Mouse (Mus musculus) hematopoietic stem cell, adult 5-6 weeks (primary cell): ENCODE results near the gene Gtpbp3. TPM values are rescaled to one million over a fixed set of nuclear protein-coding genes. Genes with fewer than 3 reads are reported as not detected.
"Not testable (repeated sequence)": the region's sequence is repeated elsewhere in the genome, so short reads cannot be mapped to it uniquely, and the experiment has no call there.

Source experiments
- ATAC-seq, 2 experiments: fragments of 125-278 bp in 1 of 2; replicated peaks in 1 of 2; 2 replicates each; pipeline ENCODE4 v1.8.0; 2016 to 2017; ENCODE audit warnings: inconsistent platforms in 2 of 2, mild to moderate bottlenecking in 2 of 2, moderate number of reproducible peaks in 2 of 2, low read depth in 1 of 2, moderate TSS enrichment in 1 of 2; ENCODE audit not compliant: low FRiP score in 2 of 2, poor library complexity in 2 of 2, severe bottlenecking in 2 of 2, insufficient read depth in 1 of 2, low TSS enrichment in 1 of 2
- total RNA-seq: library from RNA; stranded (forward); fragments of 172-1452, 232-1000 nt; gene quantifications from 2 replicates; pipeline ENCODE4 v1.2.3, GENCODE M21; 2017

Gene Gtpbp3
- total RNA-seq, 1 experiment from 2014 or later = 8.8 TPM

DNA sequence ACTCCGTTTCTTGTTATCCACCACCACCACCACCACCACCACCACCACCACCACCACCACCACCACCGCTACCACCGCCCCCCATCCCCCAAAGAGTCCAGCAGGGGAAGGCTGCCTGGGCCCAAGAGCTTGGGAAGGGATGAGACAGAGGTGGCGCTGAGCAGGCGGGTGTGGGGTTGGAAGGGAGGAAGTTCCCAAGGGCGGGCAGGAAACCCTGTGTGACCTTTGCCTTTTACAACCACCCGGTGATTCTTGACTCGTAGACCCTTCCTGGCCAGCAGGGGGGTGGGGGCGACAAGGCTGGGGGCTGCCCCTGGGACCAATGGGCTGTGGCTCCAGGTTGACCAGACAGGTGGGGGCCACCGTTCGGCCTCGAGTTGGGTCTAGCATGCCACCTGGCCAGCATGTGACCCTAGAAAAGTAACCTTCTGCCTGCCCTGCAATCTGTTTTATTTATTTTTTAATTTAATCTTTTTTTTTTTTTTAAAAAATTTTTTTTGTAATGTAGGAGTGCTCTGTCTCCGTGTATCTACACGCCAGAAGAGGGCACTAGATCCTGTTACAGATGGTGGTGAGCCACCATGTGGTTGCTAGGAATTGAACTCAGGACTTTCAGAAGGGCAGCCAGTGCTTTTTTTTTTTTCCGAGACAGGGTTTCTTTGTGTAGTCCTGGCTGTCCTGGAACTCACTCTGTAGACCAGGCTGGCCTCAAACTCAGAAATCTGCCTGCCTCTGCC is 25.3 kb downstream of the Gtpbp3 start:
- no peak for ATAC-seq

DNA sequence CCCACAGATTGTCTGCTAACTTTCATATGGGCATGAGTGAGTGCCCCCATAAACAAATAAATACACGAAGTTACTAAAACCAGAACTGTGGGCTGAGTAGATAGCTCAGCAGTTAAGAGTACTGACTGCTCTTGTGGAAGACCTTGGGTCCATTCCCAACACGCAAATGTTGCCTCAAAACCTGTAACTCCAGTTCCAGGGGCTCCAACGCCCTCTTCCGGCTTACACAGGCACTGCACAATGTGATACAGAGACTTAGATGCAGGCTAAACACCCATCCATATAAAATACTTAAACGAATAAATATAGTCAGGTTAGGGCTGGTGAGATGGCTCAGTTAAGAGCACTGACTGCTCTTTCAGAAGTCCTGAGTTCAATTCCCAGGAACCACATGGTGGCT is 27.1 kb downstream of the Gtpbp3 start:
- no peak for ATAC-seq

DNA sequence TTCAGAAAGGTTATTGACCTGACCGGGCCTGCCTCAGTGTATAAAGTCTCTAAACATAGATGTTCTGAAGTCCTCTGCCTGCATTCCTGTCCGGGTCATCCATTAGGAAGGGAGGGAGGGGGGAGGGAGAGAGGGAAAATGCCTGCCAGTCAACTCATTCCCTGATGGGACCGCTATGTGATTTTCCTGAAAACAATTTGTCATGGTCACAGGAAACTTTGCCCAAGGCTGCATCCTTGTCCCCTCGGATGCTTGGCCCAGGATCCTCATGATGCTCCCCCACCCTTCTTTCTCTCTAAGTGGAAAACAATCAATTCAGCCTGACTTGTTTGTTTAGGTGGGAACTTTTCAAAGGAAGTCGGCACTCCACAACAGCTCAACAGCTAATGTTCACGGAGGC is 28.9 kb downstream of the Gtpbp3 start:
- no peak for ATAC-seq

DNA sequence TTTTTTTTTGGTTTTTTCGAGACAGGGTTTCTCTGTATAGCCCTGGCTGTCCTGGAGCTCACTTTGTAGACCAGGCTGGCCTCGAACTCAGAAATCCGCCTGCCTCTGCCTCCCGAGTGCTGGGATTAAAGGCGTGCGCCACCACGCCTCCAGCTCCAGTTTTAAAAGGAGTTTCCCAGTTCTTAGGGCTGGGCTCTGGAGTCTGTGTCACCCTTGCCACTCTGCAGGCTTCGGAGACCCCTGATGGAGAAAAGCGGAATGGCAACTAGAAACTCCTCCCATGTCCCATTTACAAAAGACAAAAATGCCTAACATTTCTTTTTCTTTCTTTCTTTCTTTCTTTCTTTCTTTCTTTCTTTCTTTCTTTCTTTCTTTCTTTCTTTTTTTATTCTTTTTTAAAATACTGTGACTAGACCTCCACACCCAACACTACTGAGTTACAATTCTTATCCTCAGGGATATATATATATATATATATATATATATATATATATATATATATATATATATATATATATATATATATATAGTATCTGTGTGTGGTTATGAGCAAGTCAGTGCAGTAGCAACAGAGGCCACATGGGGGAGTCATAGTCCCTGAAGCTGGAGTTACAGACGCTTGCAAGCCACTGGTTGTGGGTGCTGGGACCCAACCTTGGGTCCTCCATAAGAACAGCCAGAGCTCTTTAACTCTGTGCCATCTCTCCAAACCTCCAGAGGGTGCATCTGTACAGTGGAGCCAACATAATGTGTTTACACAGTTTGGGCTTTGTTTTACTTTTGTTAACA is 31.3 kb downstream of the Gtpbp3 start:
- ATAC-seq = peak; percentile 47 to 51; a peak in 1 of 4 replicates

DNA sequence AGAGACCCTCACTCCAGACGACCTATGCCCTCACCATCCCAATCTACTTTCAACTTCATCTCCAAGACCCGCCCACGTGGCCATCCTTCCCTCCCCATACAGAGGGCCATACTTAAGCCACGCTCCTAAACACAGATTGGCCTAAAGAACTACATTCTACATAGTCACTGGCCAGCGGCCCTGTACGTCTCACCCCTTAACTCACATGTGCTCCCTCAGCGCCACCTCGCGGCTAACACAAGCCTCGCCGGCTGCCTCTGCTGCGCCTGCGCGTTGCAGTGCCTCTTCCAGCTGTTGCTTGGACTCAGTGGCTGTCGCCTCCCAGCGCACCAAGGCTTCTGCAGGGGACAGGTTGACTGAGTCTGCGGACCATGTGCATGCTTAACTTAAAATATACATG is 33.7 kb downstream of the Gtpbp3 start:
- ATAC-seq = peak; percentile 94 to 95

DNA sequence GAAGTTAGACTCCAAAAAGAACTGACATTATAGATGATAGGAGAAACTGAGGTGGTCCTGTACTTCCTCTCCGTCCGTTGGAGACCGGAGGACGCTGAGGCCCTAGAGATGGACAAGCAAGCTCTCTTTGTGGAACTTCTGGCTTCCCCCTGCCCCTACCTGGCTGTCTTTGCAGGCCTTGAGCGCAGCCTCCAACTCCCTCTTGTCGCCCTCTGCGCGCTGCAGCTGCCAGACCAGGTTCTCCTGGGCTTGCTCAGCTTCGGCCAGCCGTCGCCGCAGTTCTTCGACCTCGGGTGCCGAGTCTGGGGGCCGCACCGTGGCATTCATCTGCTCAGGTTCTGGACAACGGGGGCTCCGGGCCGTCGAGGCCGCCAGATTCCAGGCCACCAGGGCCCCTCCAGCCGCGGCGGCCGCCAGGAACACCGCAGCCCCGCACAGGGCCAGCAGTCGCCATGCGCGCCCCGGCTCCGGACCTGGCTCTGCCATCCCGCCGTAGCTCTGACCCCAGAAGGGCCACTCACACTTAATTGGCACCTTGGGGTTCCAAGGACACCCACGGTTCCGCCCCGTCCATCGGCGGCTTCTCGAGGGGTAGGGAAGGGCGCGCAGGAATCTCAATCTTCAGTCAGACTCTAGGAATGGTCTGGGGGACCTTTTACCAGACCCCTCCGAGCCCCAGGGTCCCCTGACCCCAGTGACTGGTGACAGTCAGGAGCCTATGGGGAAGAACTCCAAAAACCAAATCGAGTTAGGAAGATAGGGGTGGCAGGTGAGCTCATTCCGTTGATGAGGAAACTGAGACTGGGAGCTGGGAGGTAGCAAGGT is 37.5 kb downstream of the Gtpbp3 start, which contains the start of gene Ccdc194:
TSS of gene Ccdc194 (minus strand) at position 486 of the 825 bp plus-strand sequence.
- no peak for ATAC-seq

DNA sequence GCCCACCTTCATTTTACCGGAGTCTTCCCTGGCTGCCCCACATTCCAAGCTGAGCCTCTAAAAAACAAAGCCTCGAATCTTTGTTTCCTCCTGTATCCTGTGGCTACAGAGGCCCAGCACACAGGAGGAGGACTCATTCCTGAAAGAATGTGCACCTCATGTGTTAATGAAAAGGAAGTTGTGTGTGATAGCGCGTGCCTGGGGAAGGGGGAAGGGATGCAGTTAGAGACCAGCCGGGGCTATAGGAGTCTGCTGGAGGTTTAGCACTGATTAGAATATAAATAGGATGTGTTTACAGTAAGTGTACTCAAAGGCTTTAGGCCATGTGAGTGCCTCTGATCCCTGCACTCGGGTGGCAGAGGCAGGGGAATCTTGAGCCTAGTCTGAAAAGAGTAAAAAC is 38.4 kb downstream of the Gtpbp3 start:
- ATAC-seq = no peak

DNA sequence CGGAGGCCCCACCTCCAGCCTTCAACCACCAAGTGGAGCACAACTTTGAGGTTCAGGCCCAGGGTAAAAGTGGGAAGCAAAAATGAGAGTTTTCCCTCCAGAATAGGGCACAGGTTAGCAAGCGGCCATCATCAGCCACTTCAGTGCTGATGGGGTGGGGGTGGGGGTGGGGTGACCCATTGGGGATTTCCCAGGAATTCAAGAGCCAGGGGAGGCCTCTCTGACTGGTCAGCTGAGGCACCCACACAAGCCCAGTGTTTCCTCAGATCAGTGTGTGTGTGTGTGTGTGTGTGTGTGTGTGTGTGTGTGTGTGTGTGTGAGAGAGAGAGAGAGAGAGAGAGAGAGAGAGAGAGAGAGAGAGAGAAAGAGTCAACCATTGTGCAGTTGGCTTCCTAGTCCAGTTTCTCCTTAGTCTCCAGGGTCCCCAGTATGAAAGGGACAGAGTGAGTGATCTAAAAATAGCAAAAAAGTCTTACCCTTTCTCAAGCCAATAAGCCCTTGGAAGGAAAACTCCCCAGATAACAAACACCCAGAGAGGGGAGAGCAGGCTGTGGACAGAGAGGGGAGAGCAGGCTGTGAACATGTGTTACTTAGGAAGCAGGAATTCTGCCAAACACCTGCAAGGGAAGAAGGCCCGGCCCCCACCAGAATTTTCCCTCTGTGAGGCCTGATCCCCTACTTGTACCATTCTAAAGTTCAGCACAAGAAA is 39.4 kb downstream of the Gtpbp3 start:
- no peak for ATAC-seq

DNA sequence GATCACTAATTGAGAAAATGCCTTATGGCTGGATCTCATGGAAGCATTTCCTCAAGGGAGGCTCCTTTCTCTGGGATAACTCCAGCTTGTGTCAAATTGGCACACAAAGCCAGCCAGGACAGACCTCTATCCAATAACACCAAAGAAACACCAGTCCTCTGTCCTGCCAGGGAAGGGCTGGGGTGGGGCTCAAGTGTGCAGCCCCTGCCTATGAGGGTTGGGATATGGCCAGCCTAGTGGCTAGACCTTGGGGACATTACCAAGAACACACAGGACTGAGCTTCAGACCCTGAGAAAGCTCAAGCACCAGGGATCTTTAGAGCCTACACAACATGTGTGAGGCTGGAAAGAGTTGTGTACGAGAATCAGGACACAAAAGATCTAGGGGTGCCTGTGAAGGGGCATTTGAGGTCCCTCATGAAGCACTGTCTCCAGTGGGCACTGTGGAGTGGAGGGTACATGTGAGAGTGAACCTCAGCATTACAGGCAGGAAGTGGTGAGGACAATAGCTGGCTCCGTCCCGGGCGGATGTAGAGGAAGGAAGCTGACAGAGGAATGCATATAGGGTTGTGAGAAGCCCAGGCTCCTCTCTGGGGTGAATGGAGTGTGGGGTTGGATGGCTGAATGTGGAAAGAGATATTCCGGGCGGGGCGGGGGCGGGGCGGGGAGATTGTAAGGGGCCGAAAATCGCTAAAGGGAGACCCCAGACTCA is 40.6 kb downstream of the Gtpbp3 start:
- peak; percentile 86 to 88 for ATAC-seq

DNA sequence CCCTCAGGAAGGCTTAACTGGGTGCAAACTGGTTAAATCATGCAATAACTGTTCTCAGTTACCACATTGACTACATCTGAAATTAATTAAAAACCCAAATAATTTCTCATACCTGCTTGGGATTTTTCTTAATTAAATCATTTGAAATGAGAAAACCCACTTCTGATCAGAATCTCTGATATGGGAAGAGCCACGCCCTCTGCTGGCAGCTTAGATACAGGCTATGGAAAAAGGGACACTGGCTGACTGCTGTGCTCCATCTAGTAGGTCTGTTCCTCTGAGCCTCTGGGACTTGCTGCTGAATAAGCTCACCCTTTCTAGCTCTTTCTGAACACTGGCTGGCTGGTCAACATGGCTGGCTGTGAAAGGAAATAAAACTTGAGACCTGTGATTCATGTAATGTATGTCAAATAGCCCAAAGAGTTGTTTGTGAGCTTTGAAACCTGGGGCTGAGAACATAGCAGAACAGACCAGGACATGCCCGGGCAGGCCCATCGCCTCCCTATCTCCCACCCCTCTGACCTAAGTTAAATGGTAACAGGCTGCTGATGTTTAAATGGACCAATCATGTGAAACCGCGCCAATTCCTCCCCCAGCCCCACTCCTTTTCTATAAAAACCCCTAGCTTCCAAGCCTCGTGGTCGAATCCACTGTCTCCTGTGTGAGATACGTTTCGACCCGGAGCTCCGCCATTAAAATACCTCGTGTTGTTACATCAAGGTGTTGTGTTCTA is 43.0 kb downstream of the Gtpbp3 start:
- not testable (repeated sequence) for ATAC-seq

DNA sequence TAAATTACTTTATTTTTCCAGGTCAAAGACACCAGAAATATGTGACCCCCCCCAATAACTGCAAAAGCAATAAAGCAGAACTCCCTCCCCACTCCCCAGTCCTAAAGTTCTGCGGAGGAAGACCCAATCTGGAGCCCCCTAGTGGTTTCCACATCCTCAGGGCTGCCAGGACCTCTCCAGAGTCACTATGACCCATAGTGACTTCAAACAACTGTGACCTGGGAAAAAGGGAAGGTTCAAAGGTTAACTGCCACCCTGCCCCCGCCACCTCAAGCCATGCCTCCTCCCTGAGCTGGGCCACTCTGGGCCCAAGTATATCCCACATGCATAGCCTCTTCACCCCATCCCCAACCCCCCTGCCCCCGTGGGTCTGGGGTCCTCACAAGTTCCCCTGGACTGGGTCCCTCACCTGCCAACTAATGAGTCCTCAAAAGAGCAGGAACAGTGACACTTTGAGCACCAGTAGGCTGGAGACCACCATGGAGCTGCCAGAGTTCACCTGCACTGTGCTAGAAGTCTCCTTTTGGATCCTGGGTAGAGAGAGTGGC is 46.4 kb downstream of the Gtpbp3 start:
- ATAC-seq = no peak

DNA sequence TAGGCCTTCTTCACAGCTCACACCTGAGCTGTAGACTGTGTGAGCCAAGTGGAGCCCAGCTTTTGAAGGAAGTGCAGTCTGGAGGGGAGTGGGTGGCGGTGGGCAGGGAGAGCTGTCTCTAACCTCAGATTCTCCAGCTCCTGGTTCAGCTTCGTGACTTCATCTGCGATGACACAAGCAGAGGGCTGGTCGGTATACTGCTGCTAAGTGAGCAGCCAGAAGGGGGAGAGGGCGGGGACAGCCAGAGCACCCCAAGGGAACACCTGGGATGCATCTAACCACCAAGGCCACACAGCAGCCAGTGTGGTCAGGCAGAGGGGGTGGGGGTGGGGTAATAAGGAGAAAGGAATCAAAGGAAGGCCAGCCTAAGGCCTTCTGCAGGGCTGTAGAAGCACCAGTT is 47.8 kb downstream of the Gtpbp3 start:
- 0 out of 4 replicates have a peak, but pooled peaks have one; percentile 18 to 19 for ATAC-seq

DNA sequence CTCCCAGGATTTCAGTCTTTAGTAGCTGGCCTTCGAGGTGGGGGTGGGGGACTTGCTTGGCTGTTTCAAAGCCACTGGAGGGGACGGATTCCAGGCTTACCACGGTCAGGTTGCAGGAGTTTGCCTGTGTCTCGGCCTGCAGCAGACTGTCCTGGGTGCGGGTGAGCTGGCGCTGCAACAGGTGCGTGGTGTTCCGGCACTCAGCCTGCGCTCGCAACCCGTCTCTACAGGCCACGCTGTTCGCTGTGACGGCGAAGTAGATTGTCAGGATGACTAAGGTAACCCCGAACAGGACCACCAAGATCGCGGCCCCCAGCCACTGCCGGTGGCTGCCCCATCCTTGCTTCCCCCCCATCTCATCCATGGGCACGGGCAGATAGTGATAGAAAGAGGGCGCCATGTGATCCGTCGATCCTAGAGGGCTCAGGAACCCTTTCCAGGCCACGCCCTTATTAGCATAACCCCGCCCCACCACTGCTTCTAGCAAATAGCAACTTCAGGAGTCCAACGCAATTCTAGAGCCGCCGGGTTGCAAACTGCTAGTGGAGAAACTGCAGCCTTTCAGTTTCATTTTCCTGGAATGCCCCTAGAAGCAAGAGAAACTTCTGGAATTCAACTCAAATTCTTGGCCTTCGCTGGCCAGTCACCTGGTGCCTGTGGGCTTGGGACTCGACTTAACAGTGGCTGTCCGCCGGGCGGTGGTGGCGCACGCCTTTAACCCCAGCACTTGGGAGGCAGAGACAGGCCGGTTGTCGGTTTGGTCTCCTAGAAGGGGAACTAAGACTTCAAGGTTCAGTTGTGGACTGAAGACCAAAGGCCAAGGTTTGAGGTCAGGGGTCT is 49.3 kb downstream of the Gtpbp3 start, which contains the start of gene Bst2:
TSS of gene Bst2 (minus strand) at position 429 of the 840 bp plus-strand sequence.
- ATAC-seq = peak; percentile 93 to 98

DNA sequence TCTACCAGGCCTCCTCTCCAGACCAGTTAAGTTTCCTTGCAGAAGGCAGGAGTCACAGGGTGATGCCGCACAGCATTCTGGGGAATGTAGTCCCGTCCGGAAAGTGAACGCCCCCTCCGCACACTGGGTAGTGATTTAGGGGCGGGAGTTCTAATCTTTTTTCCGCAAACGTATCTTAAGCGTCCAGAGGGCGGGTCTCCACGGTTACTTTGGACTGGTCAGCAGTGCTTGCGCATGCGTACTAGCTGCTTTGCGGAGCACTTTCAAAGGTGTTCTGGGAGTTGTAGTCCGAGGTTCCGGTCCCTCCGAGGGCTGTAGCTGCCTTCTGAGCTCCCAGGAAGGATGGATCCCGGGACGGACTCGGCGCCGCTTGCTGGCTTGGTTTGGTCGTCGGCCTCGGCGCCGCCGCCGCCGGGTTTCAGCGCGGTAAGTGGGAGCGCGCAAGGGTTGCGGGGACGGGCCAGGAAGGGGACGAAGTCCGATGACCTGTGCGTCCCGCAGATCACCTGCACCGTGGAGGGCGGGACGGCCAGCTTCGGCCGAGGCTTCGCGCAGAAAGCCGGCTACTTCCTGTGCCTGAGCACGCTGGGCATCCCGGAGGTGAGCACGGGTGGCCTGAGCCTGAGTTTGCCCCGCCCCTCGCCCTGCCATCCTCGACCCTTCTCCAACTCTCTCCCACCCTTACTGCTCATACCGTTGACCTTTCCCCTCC is 54.9 kb downstream of the Gtpbp3 start, which contains the start of gene Mvb12a:
TSS of gene Mvb12a (plus strand) at position 291 of the 712 bp plus-strand sequence.
- peak; percentile 98 to 99 for ATAC-seq
